Comparison of ENCODE assay signal across 8 mouse cellular contexts in genomic region chr17:50508055-50508774, GRCm38 (mm10). TPM values are rescaled to one million over a fixed set of nuclear protein-coding genes. Genes with fewer than 3 reads are reported as not detected.
DNase-seq lines count a peak whose midpoint lies in the region; ATAC-seq lines count a peak whose summit lies in the region.

No protein-coding gene starts in this region.

- DNase-seq in heart, postnatal 36 days, result no peak
- DNase-seq in ES-CJ7 (ENCODE audit: low read depth, low spot score), result peak; percentile 17
- peak; percentile 22 to 34 for DNase-seq in cerebellum, postnatal 36 days
- no peak for DNase-seq in hindbrain, embryonic 14.5 days (ENCODE audit: low spot score)
- DNase-seq in yolk sac, embryonic 10.5 days (ENCODE audit: low spot score), result no peak
- DNase-seq in spleen, adult 12 weeks (ENCODE audit: low spot score), result no peak

- H3K36me3 ChIP-seq in heart, embryonic 13.5 days, result no peaks in the 10 kb centered on the region
- H3K36me3 ChIP-seq in hindbrain, embryonic 14.5 days (replicated peaks; ENCODE audit: control insufficient read depth, insufficient read depth), result no peaks in the 10 kb centered on the region
- H3K36me3 ChIP-seq in midbrain, embryonic 16.5 days (ENCODE audit: control insufficient read depth, insufficient read depth, low read length), result no peaks in the 10 kb centered on the region

- 20% methylated on average over 18 of the region's 18 CpGs for WGBS in heart, embryonic 13.5 days
- WGBS in hindbrain, embryonic 14.5 days, result 12% methylated on average over 18 of the region's 18 CpGs
- WGBS in midbrain, embryonic 16.5 days, result 10% methylated on average over 18 of the region's 18 CpGs

- ATAC-seq in heart, embryonic 13.5 days (ENCODE audit: extremely low read depth, insufficient number of reproducible peaks, low FRiP score, low TSS enrichment), result no peak
- ATAC-seq in hindbrain, embryonic 14.5 days (ENCODE audit: low FRiP score), result no peak; the same call in 1 of the 2 replicates
- ATAC-seq in midbrain, embryonic 16.5 days, result peak; percentile 34

- H3K4me1 ChIP-seq in heart, embryonic 13.5 days, result peaks cover 17% of the 10 kb centered on the region
- H3K4me1 ChIP-seq in hindbrain, embryonic 14.5 days (replicated peaks; ENCODE audit: control insufficient read depth, insufficient read depth, low read length), result peaks cover 27% of the 10 kb centered on the region
- peaks cover 22% of the 10 kb centered on the region for H3K4me1 ChIP-seq in midbrain, embryonic 16.5 days (ENCODE audit: control insufficient read depth, insufficient read depth, low read length)

- no peaks in the 10 kb centered on the region for H3K9me3 ChIP-seq in heart, embryonic 13.5 days
- H3K9me3 ChIP-seq in hindbrain, embryonic 14.5 days (ENCODE audit: control insufficient read depth, low read length), result no peaks in the 10 kb centered on the region
- no peaks in the 10 kb centered on the region for H3K9me3 ChIP-seq in midbrain, embryonic 16.5 days (replicated peaks; ENCODE audit: control insufficient read depth, low read length, poor library complexity, severe bottlenecking)

- H3K4me2 ChIP-seq in heart, embryonic 13.5 days, result peak overlapping the region; percentile 77
- H3K4me2 ChIP-seq in hindbrain, embryonic 14.5 days (replicated peaks), result peak overlapping the region; percentile 72
- peak overlapping the region; percentile 78 for H3K4me2 ChIP-seq in midbrain, embryonic 16.5 days (ENCODE audit: low read length)

- 0 out of 2 replicates have a peak, but pooled peaks cover 7% of the 10 kb centered on the region for H3K27me3 ChIP-seq in heart, embryonic 13.5 days (replicated peaks)
- no peaks in the 10 kb centered on the region for H3K27me3 ChIP-seq in hindbrain, embryonic 14.5 days (ENCODE audit: control insufficient read depth, insufficient read depth, low read length)
- H3K27me3 ChIP-seq in midbrain, embryonic 16.5 days (ENCODE audit: control insufficient read depth, insufficient read depth, low read depth, low read length), result no peaks in the 10 kb centered on the region

- H3K4me3 ChIP-seq in heart, embryonic 13.5 days, result peak overlapping the region; percentile 93
- peak overlapping the region; percentile 97 for H3K4me3 ChIP-seq in hindbrain, embryonic 14.5 days (replicated peaks; ENCODE audit: low read length)
- peak overlapping the region; percentile 89 for H3K4me3 ChIP-seq in midbrain, embryonic 16.5 days (ENCODE audit: low read depth, low read length)

- H3K9ac ChIP-seq in heart, embryonic 13.5 days, result peak overlapping the region; percentile 93
- peak overlapping the region; percentile 97 for H3K9ac ChIP-seq in hindbrain, embryonic 14.5 days
- peak overlapping the region; percentile 99 for H3K9ac ChIP-seq in midbrain, embryonic 16.5 days (ENCODE audit: low read depth, low read length)

- 0 out of 2 replicates have a peak overlapping the region, but pooled peaks have one; percentile 80 for H3K27ac ChIP-seq in heart, embryonic 13.5 days (replicated peaks)
- H3K27ac ChIP-seq in hindbrain, embryonic 14.5 days, result peak overlapping the region; percentile 95
- H3K27ac ChIP-seq in midbrain, embryonic 16.5 days (ENCODE audit: low read length), result peak overlapping the region; percentile 95

- intact Hi-C loops in heart, postnatal 36 days (cut with DNase I), result loop anchor here (2.0 to 5.0 kb wide), 3 partner anchors 37 to 289 kb away; partner anchors contain the start of gene Dazl

RNA-seq across cellular contexts. Expression of gene Plcl2, which starts 1.0 kb away (rescaled TPM):
- 2.5 and 2.9 TPM in 2 replicates for polyA plus RNA-seq in heart, embryonic 13.5 days (2015; fragmentation: Nextera tagmentation; extraction: Ambion mirVana)
- total RNA-seq in heart, postnatal 36 days (2021), result 10 to 100 TPM in 1 of 2 experiments, 1 to 10 TPM in 1; 7.9 to 11.5 TPM
- polyA plus RNA-seq in hindbrain, embryonic 14.5 days (2014; fragmentation: Nextera tagmentation; extraction: Ambion mirVana), result 14.6 and 17.5 TPM in 2 replicates
- polyA plus RNA-seq in midbrain, embryonic 16.5 days (2015; fragmentation: Nextera tagmentation; extraction: Ambion mirVana), result 9.2 and 9.7 TPM in 2 replicates

Comparison
In these comparisons a context has a peak if more than half of its experiments do, and no peak if none do; other contexts are left out.
1. DNase-seq: peak in ES-CJ7 (single experiment) and cerebellum, postnatal 36 days (2 of 2); none in heart, postnatal 36 days (0 of 2), hindbrain, embryonic 14.5 days (single experiment), yolk sac, embryonic 10.5 days (single experiment) and spleen, adult 12 weeks (single experiment).
2. Peak in every context shown above with its lines, with median percentiles within 50 percentile points of each other: H3K27ac ChIP-seq, H3K4me2 ChIP-seq, H3K4me3 ChIP-seq and H3K9ac ChIP-seq.